Mouse (Mus musculus): ENCODE results near the gene Ncoa3. TPM values are rescaled to one million over a fixed set of nuclear protein-coding genes. Genes with fewer than 3 reads are reported as not detected.

Ncoa3 gene
- total RNA-seq, 1 experiment from 2014 or later, result 73.0 TPM

DNA sequence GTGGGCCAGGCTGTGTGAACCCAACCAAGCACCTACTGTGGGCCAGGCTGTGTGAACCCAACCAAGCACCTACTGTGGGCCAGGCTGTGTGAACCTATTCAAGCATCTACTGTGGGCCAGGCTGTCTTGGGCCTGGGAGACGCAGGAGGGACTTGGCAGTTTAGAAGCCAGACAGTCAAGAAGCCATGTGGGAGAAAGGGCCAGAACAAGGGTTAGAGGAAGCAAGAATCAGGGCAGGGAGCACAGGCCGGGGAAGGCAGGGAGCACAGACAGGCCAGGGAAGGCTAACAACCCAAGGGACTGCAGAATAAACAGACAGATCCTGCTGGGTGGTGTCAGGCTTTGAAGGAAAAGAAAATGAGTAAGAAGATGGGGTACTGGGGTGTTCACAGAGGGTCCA lies 118.8 kb downstream of the Ncoa3 start:
- no peak for ATAC-seq (replicated peaks; ENCODE audit: insufficient number of reproducible peaks, low FRiP score, low TSS enrichment, poor library complexity, severe bottlenecking)

DNA sequence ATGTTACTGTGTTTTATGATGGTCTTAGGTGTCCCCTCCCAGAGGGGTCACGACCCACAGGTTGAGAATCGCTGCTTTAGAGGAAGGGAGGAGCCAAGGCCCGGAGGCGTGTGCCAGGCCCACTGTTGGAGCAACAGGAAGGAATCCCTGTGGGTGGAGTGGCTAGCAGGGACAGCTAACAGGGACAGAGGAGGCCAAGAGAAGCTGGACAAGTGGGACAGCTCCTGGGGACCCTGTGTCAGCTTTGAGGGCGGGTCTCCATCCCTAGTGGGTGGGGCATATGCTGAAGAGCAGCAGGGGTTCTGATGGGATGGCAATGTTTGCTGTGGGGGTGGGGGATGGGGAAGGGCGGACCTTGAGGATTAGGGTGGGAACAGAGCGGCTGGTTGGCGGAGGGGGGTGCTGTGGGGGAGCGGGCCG lies 119.4 kb downstream of the Ncoa3 start:
- ATAC-seq (replicated peaks; ENCODE audit: insufficient number of reproducible peaks, low FRiP score, low TSS enrichment, poor library complexity, severe bottlenecking), result no peak

DNA sequence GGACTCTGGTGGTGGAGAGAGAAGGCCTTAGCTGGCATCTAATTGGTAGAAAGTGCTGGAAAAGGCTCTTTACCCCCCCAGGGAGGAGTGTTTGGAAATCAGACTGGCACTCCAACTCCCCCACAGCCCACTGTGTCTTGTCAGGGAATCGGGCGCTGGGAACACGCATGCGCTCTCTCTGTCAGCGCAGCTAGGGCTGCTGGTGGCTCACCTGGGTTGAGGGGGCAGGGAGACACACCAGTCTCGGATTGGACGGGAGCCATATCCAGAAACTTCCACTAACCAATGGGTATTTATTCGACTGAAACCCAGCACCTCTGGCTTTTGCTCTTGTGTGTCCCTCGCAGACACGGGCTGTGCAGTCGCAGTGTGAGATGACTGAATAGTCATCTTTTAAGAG lies 120.5 kb downstream of the Ncoa3 start:
- no peak for ATAC-seq (replicated peaks; ENCODE audit: insufficient number of reproducible peaks, low FRiP score, low TSS enrichment, poor library complexity, severe bottlenecking)

DNA sequence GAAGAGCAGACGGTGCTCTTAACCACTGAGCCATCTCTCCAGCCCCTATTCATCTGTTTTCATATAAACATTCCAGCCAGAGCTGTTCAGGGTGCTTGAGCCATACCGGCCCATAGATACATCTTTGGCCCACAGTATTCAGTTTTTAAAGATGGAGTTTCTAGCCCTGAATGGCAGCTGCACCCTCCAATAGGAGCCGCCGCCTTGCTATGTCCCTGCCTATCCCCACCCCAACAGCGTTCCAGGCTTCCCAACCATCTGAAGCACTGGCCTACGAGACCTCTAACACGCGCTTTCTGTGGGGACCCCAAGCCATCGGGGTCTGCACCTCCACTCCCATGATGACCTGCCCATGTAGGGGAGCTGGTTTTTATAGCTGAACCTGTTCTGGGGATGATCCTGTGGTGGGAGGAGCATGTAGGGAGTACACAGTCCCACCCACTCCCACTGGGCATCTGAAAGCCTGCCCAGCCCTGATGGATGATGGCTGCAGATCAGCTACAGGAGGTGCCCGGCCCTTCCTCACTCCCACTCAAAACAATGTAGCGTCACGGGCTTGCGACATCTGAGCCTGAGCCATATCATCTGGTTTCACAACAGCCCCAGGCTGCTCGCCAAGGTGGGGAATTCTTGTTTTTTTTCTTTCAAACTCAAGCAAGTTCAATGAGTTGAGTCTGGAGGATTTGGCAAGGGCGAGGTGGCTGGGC lies 123.3 kb downstream of the Ncoa3 start:
- ATAC-seq (replicated peaks; ENCODE audit: insufficient number of reproducible peaks, low FRiP score, low TSS enrichment, poor library complexity, severe bottlenecking), result peak; percentile 76

DNA sequence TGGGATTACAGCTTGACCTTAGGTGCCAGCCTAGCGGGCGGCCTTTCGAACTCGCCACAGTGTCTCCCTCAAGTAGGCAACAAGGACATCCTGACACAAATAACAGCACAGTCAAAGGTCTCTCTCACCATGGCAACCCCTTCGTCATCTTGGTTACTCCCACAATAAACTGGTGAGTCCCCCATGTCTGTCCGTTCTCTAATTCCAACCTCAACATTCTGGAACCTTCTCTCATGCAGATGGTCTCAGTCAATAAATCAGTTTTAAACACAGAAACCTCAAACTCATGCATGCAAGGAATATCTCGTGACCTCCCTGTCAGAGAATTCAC lies 123.8 kb downstream of the Ncoa3 start:
- ATAC-seq (replicated peaks; ENCODE audit: insufficient number of reproducible peaks, low FRiP score, low TSS enrichment, poor library complexity, severe bottlenecking), result no peak; the same call in 1 of the 2 replicates

DNA sequence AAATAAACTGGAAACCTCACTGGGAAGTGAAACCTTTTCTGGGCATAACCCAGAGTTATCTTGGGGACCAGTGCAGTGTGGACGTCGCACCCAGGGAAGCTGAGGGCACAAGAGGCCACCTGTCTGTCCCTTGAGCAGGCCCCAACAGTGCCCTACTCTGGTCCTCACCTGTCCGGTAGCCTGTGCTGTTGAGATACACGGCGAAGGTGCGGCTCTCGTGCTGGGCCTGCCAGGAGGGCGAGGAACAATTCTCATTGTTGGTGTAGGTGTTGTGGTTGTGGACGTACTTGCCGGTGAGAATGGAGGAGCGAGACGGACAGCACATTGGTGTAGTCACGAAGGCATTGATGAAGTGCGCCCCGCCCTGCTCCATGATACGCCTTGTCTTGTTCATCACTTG lies 124.3 kb downstream of the Ncoa3 start:
- no peak for ATAC-seq (replicated peaks; ENCODE audit: insufficient number of reproducible peaks, low FRiP score, low TSS enrichment, poor library complexity, severe bottlenecking)

DNA sequence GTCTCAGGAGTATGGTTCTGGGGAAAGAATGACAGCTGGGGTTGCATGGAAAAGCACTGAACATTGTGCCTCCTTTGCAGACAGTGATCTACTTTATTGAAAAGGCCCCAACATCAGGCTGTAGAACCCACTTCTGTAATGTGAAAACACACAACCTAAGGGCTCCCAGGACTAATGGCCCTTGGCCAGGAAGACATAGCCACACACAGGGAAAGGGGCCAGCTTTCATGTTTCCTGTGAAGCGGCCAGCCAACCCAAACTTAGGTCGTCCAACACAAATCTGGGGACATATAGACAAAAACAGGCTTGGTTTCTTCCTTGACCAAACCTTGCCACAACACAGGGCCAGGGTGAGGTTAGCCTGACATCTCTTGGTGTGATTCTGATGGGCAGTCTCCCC lies 127.6 kb downstream of the Ncoa3 start:
- ATAC-seq (replicated peaks; ENCODE audit: insufficient number of reproducible peaks, low FRiP score, low TSS enrichment, poor library complexity, severe bottlenecking), result no peak

DNA sequence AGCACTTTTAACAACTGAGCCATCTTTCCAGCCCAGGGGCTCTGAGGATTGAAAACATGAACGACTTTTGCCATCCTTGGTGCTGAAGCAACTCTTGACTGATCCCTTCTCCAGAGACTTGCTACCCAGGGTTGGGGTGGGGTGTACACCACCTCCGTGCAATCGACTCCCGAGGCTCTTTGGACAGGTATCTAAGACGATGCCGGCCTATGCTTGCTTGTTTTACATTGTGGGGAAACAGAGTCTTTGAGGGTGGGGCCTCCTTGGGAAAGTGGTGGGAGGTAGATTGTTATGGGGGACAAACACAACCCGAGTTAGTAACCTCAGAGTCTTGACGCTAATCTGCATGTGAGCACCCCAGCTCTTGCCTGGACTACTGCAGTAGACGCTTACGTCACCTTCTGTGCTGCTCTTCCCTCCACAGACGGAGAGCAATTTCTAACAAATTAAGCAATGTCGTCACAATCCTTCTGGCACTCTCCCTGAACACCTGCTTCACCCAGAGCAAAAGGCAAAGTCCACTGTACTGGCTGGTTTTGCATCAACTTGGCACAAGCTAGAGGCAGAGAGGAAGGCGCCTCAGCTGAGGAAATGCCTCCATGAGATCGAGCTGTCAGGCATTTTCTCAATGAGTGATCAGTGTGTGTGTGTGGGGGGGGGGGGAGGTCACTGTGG lies 129.4 kb downstream of the Ncoa3 start:
- no peak for ATAC-seq (replicated peaks; ENCODE audit: insufficient number of reproducible peaks, low FRiP score, low TSS enrichment, poor library complexity, severe bottlenecking)

DNA sequence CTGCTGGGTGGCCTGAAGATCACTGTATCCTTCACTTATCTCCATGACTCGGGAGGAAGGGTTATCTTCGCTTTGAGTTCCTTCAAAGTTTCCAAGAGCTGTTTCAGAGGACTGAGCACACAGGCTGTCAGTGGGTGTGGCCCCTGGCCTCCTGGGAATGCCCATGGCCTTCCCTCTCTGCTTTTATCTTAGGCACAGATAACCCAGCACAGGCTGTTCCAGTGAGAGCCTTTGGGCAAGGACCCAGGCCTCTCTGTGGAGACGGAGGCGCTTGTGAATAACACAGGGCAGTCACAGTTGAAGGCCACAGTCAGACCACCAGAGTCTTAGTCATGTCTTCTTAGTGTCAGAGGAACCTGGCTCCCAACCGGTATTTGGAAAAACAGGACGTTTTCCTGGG lies 130.3 kb downstream of the Ncoa3 start:
- ATAC-seq (replicated peaks; ENCODE audit: insufficient number of reproducible peaks, low FRiP score, low TSS enrichment, poor library complexity, severe bottlenecking), result no peak

Other genes with a start within 250 kb of the Ncoa3 start
- 42.6 to 54.2 TPM (median 44.4 TPM) in 3 replicates for gene Zmynd8, start 93.6 kb upstream of the Ncoa3 start, total RNA-seq (2017)
- 20.9 to 75.7 TPM (median 27.3 TPM) in 3 replicates for gene Sulf2, start 163.0 kb downstream of the Ncoa3 start, total RNA-seq (2017)